Mouse (Mus musculus) kidney, embryonic 15.5 days (tissue): ENCODE results near the gene Sirpb1b. TPM values are rescaled to one million over a fixed set of nuclear protein-coding genes. Genes with fewer than 3 reads are reported as not detected.
"Not testable (repeated sequence)": the region's sequence is repeated elsewhere in the genome, so short reads cannot be mapped to it uniquely, and the experiment has no call there.

ENCODE experiments used
- ATAC-seq: fragments of 200-750 bp; cut with Nextera tagmentation; replicated peaks from 2 replicates; pipeline ENCODE4 v1.8.0; 2017; ENCODE audit warnings: moderate TSS enrichment; ENCODE audit not compliant: low FRiP score
- H3K27ac ChIP-seq: fragments of 300-500 bp; sonication (generic); 2 replicates; pipeline ENCODE4 v1.5.1; 2015; ENCODE audit warnings: mild to moderate bottlenecking, inconsistent platforms
- H3K27me3 ChIP-seq: fragments of 300-500 bp; sonication (generic); 2 replicates; pipeline ENCODE4 v1.6.1; 2015; ENCODE audit warnings: inconsistent platforms
- H3K36me3 ChIP-seq: fragments of 300-500 bp; sonication (generic); 2 replicates; pipeline ENCODE4 v1.6.1; 2015; ENCODE audit warnings: inconsistent platforms
- H3K4me1 ChIP-seq: fragments of 300-500 bp; sonication (generic); 2 replicates; pipeline ENCODE4 v1.6.1; 2015; ENCODE audit warnings: inconsistent platforms
- H3K4me2 ChIP-seq: fragments of 300-500 bp; sonication (generic); 2 replicates; pipeline ENCODE4 v1.6.1; 2015; ENCODE audit warnings: moderate library complexity, mild to moderate bottlenecking, inconsistent platforms
- H3K4me3 ChIP-seq: fragments of 300-500 bp; sonication (generic); replicated peaks from 2 replicates; pipeline ENCODE4 v1.5.1; 2015; ENCODE audit warnings: mild to moderate bottlenecking, inconsistent platforms
- H3K9ac ChIP-seq: fragments of 300-500 bp; sonication (generic); 2 replicates; pipeline ENCODE4 v1.6.1; 2015; ENCODE audit warnings: mild to moderate bottlenecking, inconsistent platforms
- H3K9me3 ChIP-seq: fragments of 300-500 bp; sonication (generic); replicated peaks from 2 replicates; pipeline ENCODE4 v1.6.1; 2016; ENCODE audit warnings: inconsistent platforms
- WGBS: fragments of 180-500 bp; shearing (Covaris S2); methylation state at CpG from one replicate; pipeline ENCODE4 v1.1.7; 2015; ENCODE audit warnings: mixed read lengths; 5-methylcytosine and 5-hydroxymethylcytosine counted together
- polyA plus RNA-seq: library from polyadenylated mRNA; unstranded; fragments of >200 nt; fragmentation: Nextera tagmentation; extraction: Ambion mirVana; gene quantifications from 2 replicates; pipeline ENCODE4 v1.2.1, GENCODE M21; 2015

Gene Sirpb1b
- 0.21 TPM in 1 of 2 replicates, not detected in the other for polyA plus RNA-seq

GRCm38 (mm10) chr3:15574887-15575286, at the start of gene Sirpb1b:
Sirpb1b (minus strand) TSS chr3:15575065.
- WGBS: 55% methylated on average over 1 of the region's 1 CpGs
- H3K36me3 ChIP-seq, H3K4me1 ChIP-seq, H3K4me2 ChIP-seq, H3K4me3 ChIP-seq, H3K9me3 ChIP-seq, H3K27me3 ChIP-seq, H3K27ac ChIP-seq, ATAC-seq, H3K9ac ChIP-seq: not testable (repeated sequence)

DNA sequence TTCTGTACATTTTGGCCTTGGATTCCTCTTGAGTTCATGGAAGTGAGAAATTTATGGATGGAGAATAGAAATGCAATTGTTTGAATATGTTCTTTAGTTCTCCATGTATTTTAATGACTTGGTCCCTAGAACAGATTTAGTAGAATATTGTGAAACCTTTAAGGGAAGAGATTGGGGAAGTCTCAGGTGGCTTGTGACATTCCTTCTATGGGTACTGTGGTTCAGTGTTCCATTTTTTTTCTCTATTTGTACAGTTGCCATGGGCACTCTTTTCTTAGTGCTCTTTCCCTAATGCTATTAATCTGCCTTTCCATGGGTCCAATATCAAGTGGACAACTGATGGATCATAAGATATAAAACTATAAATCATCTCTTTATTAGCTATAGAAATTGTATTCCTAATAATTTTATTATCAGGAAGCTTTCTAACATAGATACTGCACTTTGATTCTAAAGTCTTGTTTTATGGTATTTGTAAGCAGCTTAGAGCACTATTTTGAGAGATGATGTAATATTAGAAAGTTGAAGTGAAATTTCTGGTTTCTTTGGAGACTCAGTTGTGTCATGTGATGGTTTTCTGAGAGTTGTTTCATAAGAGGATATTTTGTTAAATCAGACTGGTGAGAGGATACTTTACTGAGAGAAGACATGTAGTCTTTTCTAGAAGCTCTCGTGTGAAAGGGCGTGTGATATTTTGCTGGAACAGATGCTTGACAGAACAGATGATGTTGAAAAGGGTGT, 15.7 kb upstream of the Sirpb1b start:
- H3K36me3 ChIP-seq, H3K9me3 ChIP-seq, H3K9ac ChIP-seq, H3K4me1 ChIP-seq, H3K27ac ChIP-seq, H3K27me3 ChIP-seq, H3K4me3 ChIP-seq, ATAC-seq, H3K4me2 ChIP-seq: not testable (repeated sequence)
- 91% methylated on average over 2 of the region's 2 CpGs for WGBS

DNA sequence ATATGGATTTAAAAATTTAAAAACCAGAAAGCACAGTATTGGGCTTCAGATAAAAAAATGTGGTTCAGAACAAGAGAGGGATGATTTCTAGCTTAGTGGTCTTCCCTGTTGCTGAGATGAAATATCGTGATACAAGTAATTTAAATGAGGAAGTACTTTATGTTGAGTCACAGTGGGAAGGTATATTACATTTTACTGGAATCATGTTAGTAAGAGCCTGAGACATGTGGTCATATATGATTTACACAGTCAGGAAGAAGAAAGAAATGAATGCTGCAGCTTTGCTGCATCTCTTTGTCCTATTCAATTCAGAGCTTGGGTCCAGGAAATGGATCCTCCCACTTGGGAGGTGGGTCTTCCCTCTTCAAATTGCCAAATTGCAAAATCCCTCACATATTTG, 11.8 kb upstream of the Sirpb1b start:
- not testable (repeated sequence) for H3K4me3 ChIP-seq, H3K9me3 ChIP-seq, H3K27me3 ChIP-seq, H3K27ac ChIP-seq, H3K4me2 ChIP-seq, ATAC-seq, H3K9ac ChIP-seq, H3K36me3 ChIP-seq, H3K4me1 ChIP-seq
- WGBS: 80% methylated on average over 1 of the region's 1 CpGs

DNA sequence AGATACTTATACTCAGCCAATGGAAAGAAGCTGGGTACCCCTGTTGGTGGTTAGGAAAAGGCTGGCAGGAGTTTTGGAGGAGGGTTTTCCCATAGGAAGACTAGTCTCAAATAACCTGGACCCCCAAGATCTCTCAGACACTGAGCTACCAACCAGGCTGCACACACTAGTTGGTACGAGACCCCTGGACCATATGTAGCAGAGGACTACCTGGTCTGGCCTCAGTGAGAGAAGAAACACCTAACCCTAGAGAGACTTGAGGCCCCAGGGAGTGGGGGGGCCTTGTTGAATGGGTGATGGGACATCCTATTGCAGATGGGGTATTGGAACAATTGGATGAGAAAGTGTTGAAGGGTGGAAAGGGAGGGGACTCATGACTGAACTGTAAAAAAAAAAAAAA, 8.6 kb upstream of the Sirpb1b start:
- no peaks in the 10 kb centered on the region for H3K27me3 ChIP-seq
- H3K4me3 ChIP-seq: no peak overlapping the region
- no peaks in the 10 kb centered on the region for H3K4me1 ChIP-seq
- no peak overlapping the region for H3K27ac ChIP-seq
- no peak for ATAC-seq
- H3K4me2 ChIP-seq: no peak overlapping the region
- no peak overlapping the region for H3K9ac ChIP-seq
- 0 out of 2 replicates have a peak, but pooled peaks cover 4% of the 10 kb centered on the region for H3K9me3 ChIP-seq
- no peaks in the 10 kb centered on the region for H3K36me3 ChIP-seq
- WGBS: 98% methylated on average over 1 of the region's 1 CpGs

GRCm38 (mm10) chr3:15582948-15583347, 8.1 kb upstream of the Sirpb1b start:
- H3K4me3 ChIP-seq, ATAC-seq, H3K27me3 ChIP-seq, H3K4me1 ChIP-seq, H3K9me3 ChIP-seq, H3K36me3 ChIP-seq, H3K4me2 ChIP-seq, H3K9ac ChIP-seq, H3K27ac ChIP-seq: not testable (repeated sequence)
- 83% methylated on average over 3 of the region's 3 CpGs for WGBS

GRCm38 (mm10) chr3:15576466-15576865, 1.6 kb upstream of the Sirpb1b start:
- not testable (repeated sequence) for H3K27ac ChIP-seq, H3K9ac ChIP-seq, H3K4me1 ChIP-seq, H3K36me3 ChIP-seq, H3K27me3 ChIP-seq, H3K9me3 ChIP-seq, H3K4me2 ChIP-seq, ATAC-seq, H3K4me3 ChIP-seq

GRCm38 (mm10) chr3:15528589-15528988, 46.3 kb downstream of the Sirpb1b start:
- Histone ChIP-seq H3K27ac (no peak overlapping the region), H3K4me1 (no peaks in the 10 kb centered on the region), H3K4me2 (no peak overlapping the region), H3K4me3 (no peak overlapping the region), H3K9me3 (0 out of 2 replicates have a peak, but pooled peaks cover 6% of the 10 kb centered on the region), H3K27me3 (no peaks in the 10 kb centered on the region), H3K36me3 (no peaks in the 10 kb centered on the region), H3K9ac (no peak overlapping the region)
- no peak for ATAC-seq

DNA sequence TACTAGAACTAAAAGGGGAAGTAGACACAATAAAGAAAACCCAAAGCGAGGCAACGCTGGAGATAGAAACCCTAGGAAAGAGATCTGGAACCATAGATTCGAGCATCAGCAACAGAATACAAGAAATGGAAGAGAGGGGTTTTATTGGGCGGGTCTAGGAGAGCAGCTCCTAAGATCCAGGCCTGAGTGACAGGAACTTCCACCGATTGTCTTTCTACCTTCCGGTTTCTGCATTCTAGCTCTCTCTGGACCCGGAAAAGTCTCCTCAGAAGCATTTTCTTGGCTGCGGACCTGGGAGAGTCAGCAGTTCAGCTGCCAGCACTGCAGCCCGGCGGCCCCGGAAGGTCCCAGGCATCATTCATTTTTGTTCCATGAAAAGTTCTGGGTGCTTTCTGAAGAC, 61.3 kb downstream of the Sirpb1b start:
- not testable (repeated sequence) for ATAC-seq, H3K4me1 ChIP-seq, H3K36me3 ChIP-seq, H3K27ac ChIP-seq, H3K4me3 ChIP-seq, H3K27me3 ChIP-seq, H3K9ac ChIP-seq, H3K9me3 ChIP-seq, H3K4me2 ChIP-seq
- 87% methylated on average over 11 of the region's 11 CpGs for WGBS

DNA sequence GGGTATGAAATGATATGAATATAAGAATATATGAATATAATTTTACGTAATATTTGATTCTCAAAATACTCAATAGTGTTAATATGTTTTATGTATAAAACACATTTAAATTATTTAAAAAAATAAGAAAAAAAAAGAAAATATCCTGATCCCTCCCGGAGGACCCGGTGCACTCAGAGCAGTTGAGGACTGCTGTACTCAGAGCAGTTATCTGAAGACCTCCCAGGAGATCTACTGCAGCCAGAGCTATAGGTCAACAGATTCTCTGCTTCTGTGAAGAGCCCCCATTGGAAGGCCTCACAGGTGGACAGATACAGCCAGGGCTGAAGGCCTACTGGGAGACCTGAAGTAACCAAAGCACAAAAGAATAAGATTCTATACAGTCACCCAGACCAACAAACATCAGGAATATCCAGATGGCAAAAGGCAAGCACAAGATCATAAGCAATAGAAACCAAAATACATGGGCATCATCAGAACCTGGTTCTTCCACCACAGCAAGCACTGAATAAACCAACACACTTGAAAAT, 67.0 kb downstream of the Sirpb1b start:
- not testable (repeated sequence) for H3K4me1 ChIP-seq, H3K4me2 ChIP-seq
- 86% methylated on average over 3 of the region's 3 CpGs for WGBS

GRCm38 (mm10) chr3:15474831-15475230, 100.0 kb downstream of the Sirpb1b start:
- not testable (repeated sequence) for H3K27me3 ChIP-seq, H3K4me2 ChIP-seq, ATAC-seq, H3K36me3 ChIP-seq, H3K27ac ChIP-seq, H3K4me3 ChIP-seq, H3K9me3 ChIP-seq, H3K9ac ChIP-seq, H3K4me1 ChIP-seq
- WGBS: 87% methylated on average over 2 of the region's 2 CpGs

More for the DNA sequence above, 67.0 kb downstream of the Sirpb1b start:
- H3K36me3 ChIP-seq, H3K9ac ChIP-seq, H3K27me3 ChIP-seq, H3K4me3 ChIP-seq, H3K27ac ChIP-seq, H3K9me3 ChIP-seq, ATAC-seq: not testable (repeated sequence)

DNA sequence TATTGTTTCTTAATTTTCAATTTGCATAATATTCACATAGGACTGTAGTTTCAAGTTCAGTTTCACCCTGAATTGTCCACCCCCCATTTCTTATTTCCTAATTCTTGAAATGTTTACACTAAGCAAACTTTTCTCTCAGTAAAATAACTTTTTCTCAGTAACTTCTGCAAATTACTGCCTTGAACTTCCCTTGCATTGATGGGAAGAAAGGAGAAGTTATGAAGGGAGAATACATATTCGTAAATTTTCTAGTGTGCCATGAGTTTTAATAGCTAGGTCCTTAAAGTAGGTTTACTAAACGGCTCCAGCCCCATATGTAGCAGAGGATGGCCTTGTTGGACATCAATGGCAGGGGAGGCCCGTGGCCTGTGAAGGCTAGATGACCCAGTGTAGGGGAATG, 104.7 kb downstream of the Sirpb1b start:
- WGBS: 89% methylated on average over 1 of the region's 3 CpGs
- not testable (repeated sequence) for H3K9ac ChIP-seq, H3K9me3 ChIP-seq, H3K27ac ChIP-seq, H3K36me3 ChIP-seq, H3K4me3 ChIP-seq, ATAC-seq, H3K27me3 ChIP-seq, H3K4me2 ChIP-seq, H3K4me1 ChIP-seq
